Mouse (Mus musculus) heart, postnatal 0 days (tissue): ENCODE data around the gene Fam163b.

ENCODE experiments used
- CTCF ChIP-seq: IDR thresholded peaks from 2 replicates; pipeline ENCODE4 v1.5.1; 2016; ENCODE audit warnings: antibody characterized with exemption, control low read depth, low read depth
- EP300 ChIP-seq: IDR thresholded peaks from 2 replicates; pipeline ENCODE4 v1.6.1; 2016; ENCODE audit warnings: antibody characterized with exemption, low read depth

DNA sequence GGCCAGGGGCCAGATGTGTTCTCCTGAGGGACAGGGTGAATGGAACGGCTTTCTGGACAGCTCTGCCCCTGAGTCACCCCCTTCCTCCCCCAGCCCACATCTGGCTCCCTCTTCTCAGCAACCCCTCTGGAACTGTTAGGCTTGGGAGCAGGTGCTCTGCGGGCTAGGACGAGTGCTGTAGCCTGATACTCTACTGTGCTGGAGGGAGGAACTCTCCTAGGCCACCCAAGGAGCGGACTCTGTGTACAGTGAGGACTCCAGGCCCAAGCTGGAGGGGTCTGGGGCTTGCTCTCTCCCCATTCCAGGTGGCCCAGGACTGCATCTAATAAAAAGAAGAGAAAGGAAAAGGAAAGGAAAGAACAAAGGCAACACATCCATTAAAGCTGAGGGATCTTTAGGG is 47.7 kb upstream of the Fam163b start:
- TF ChIP-seq CTCF (no peak), EP300 (no peak)
